Mouse (Mus musculus) lung, adult 2 months (tissue): ENCODE measurements at regions not wholly inside any gene's neighbourhood (a gene's known extent, or its start where the extent isn't known, plus 50 kb on each side); places are given as distances from the start of the nearest gene placed in this dataset.

Experiments used
- CTCF ChIP-seq: fragments of 200-500 bp; IDR thresholded peaks from 2 replicates; pipeline ENCODE4 v1.5.1; 2011; ENCODE audit warnings: mild to moderate bottlenecking, low read length, control low read depth; ENCODE audit not compliant: insufficient read depth
- POLR2A ChIP-seq: fragments of 200-500 bp; IDR thresholded peaks from 2 replicates; pipeline ENCODE4 v1.6.1; 2011; ENCODE audit warnings: low read depth, mild to moderate bottlenecking, control low read depth, low read length, borderline replicate concordance; ENCODE audit errors: extremely low read depth

DNA sequence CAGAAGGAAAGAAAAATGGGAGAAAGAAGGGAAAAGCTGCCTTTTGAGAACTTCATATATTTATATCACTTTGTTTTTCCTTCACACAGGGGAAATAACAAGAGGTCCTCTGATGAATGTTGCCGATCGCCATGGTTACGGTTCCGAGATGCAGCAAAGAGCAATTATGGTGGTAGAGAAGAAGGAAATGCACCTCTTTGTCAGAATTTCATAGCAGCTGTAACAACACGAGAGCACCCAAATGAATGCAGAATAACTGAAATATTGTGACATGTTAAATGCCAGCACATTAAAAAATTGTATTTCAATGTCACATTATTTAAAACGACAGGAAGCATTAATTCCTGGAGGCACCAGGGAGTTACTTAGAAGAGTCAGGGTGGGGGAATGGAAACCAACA is 279.4 kb downstream of the Mctp2 start:
- TF ChIP-seq POLR2A (no peak), CTCF (no peak)
